Mouse (Mus musculus): ENCODE measurements around the gene Ptprm.

DNA sequence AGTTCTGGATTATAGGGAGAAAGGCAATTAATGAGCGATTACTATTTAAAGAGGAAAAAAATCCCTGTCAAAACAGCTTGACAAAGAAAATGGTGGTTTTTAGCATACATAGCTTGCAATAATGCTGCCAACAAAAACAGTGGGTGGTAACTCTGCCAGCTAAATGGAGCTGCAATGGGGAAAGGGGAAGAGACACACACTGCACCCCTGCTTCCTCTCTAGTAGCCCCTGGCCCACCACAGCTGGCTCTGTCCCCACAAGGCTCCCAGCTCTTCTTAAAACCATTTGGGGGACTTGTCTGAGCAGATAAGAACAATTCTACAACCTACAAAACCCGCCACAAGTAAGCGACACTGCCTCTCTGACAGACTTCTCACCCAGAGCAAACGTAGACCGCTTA, 145.7 kb downstream of the Ptprm start:
- no peak for TF ChIP-seq CTCF (IDR thresholded peaks at IDR 0.05)
- TF ChIP-seq EP300 (IDR thresholded peaks at IDR 0.05), result no peak
